Mouse (Mus musculus): ENCODE data around the gene Ipo9. TPM values are rescaled to one million over a fixed set of nuclear protein-coding genes. Genes with fewer than 3 reads are reported as not detected.

Ipo9 gene
- 25.6 and 27.5 TPM in 2 replicates for polyA plus RNA-seq (2015; fragmentation: Nextera tagmentation; extraction: Ambion mirVana)

- Histone ChIP-seq H3K4me3 (replicated peaks) (peak within 1 kb of the TSS; percentile 87), H3K36me3 (replicated peaks) (peaks cover 11% of the 10 kb centered on the region; the same call in 1 of the 2 replicates), H3K4me2 (peak within 1 kb of the TSS; percentile 82), H3K27me3 (no peaks in the 10 kb centered on the region), H3K4me1 (replicated peaks) (peaks cover 39% of the 10 kb centered on the region), H3K9ac (peak within 1 kb of the TSS; percentile 75), H3K27ac (replicated peaks) (peak within 1 kb of the TSS; percentile 52), H3K9me3 (replicated peaks) (no peaks in the 10 kb centered on the region)
- under 1% methylated on average over 65 of the region's 65 CpGs for WGBS (ENCODE audit: insufficient replicate concordance)
- peak; percentile 94 for ATAC-seq (ENCODE audit: insufficient read depth)
These were observed at the start of gene Ipo9 for GRCm38 (mm10) chr1:135429901-135430668. Gene Ipo9 (minus strand): TSS chr1:135430499.

- no peak overlapping the region for H3K9ac ChIP-seq
- no peaks in the 10 kb centered on the region for H3K9me3 ChIP-seq (replicated peaks)
- 83% methylated on average over 7 of the region's 7 CpGs for WGBS (ENCODE audit: insufficient replicate concordance)
- H3K4me3 ChIP-seq (replicated peaks) = no peak overlapping the region
- no peak overlapping the region for H3K4me2 ChIP-seq
- ATAC-seq (ENCODE audit: insufficient read depth) = no peak
- no peaks in the 10 kb centered on the region for H3K4me1 ChIP-seq (replicated peaks)
- no peak overlapping the region for H3K27ac ChIP-seq (replicated peaks)
- no peaks in the 10 kb centered on the region for H3K27me3 ChIP-seq
- H3K36me3 ChIP-seq (replicated peaks) = no peaks in the 10 kb centered on the region; the same call in 1 of the 2 replicates
These were observed 45.2 kb upstream of the Ipo9 start for GRCm38 (mm10) chr1:135475571-135475895.

GRCm38 (mm10) chr1:135474861-135475570, 44.7 kb upstream of the Ipo9 start:
- Histone ChIP-seq H3K27ac (replicated peaks) (no peak overlapping the region), H3K4me1 (replicated peaks) (no peaks in the 10 kb centered on the region), H3K4me3 (replicated peaks) (no peak overlapping the region), H3K27me3 (no peaks in the 10 kb centered on the region), H3K36me3 (replicated peaks) (no peaks in the 10 kb centered on the region; the same call in 1 of the 2 replicates), H3K9me3 (replicated peaks) (no peaks in the 10 kb centered on the region), H3K9ac (no peak overlapping the region), H3K4me2 (no peak overlapping the region)
- no peak for ATAC-seq (ENCODE audit: insufficient read depth)
- WGBS (ENCODE audit: insufficient replicate concordance) = 69% methylated on average over 15 of the region's 15 CpGs

- no peak overlapping the region for H3K27ac ChIP-seq (replicated peaks)
- H3K9ac ChIP-seq = no peak overlapping the region
- 70% methylated on average over 5 of the region's 5 CpGs for WGBS (ENCODE audit: insufficient replicate concordance)
- no peaks in the 10 kb centered on the region for H3K9me3 ChIP-seq (replicated peaks)
- no peak overlapping the region for H3K4me2 ChIP-seq
- no peak overlapping the region for H3K4me3 ChIP-seq (replicated peaks)
- ATAC-seq (ENCODE audit: insufficient read depth) = no peak
- no peaks in the 10 kb centered on the region for H3K27me3 ChIP-seq
- peaks cover 3% of the 10 kb centered on the region; the same call in 1 of the 2 replicates for H3K36me3 ChIP-seq (replicated peaks)
- no peaks in the 10 kb centered on the region for H3K4me1 ChIP-seq (replicated peaks)
These were observed 42.2 kb upstream of the Ipo9 start for GRCm38 (mm10) chr1:135472536-135472935.

GRCm38 (mm10) chr1:135471742-135472141, 41.4 kb upstream of the Ipo9 start:
- Histone ChIP-seq H3K36me3 (replicated peaks) (peaks cover 3% of the 10 kb centered on the region; the same call in 1 of the 2 replicates), H3K27me3 (no peaks in the 10 kb centered on the region), H3K9ac (no peak overlapping the region), H3K27ac (replicated peaks) (no peak overlapping the region), H3K4me3 (replicated peaks) (no peak overlapping the region), H3K9me3 (replicated peaks) (no peaks in the 10 kb centered on the region), H3K4me1 (replicated peaks) (peaks cover 6% of the 10 kb centered on the region; the same call in 1 of the 2 replicates), H3K4me2 (no peak overlapping the region)
- 35% methylated on average over 5 of the region's 5 CpGs for WGBS (ENCODE audit: insufficient replicate concordance)
- ATAC-seq (ENCODE audit: insufficient read depth) = no peak

GRCm38 (mm10) chr1:135470546-135470945, 40.2 kb upstream of the Ipo9 start:
- no peaks in the 10 kb centered on the region for H3K9me3 ChIP-seq (replicated peaks)
- H3K4me3 ChIP-seq (replicated peaks) = no peak overlapping the region
- no peak overlapping the region for H3K4me2 ChIP-seq
- peaks cover 6% of the 10 kb centered on the region; the same call in 1 of the 2 replicates for H3K4me1 ChIP-seq (replicated peaks)
- no peak for ATAC-seq (ENCODE audit: insufficient read depth)
- H3K27ac ChIP-seq (replicated peaks) = no peak overlapping the region
- no peak overlapping the region for H3K9ac ChIP-seq
- H3K36me3 ChIP-seq (replicated peaks) = peaks cover 3% of the 10 kb centered on the region; the same call in 1 of the 2 replicates
- no peaks in the 10 kb centered on the region for H3K27me3 ChIP-seq
- 70% methylated on average over 13 of the region's 13 CpGs for whole genome bisulfite sequencing (ENCODE audit: insufficient replicate concordance)

- 70% methylated on average over 5 of the region's 5 CpGs for WGBS (ENCODE audit: insufficient replicate concordance)
- Histone ChIP-seq H3K36me3 (replicated peaks) (peaks cover 3% of the 10 kb centered on the region; the same call in 1 of the 2 replicates), H3K4me1 (replicated peaks) (peaks cover 6% of the 10 kb centered on the region; the same call in 1 of the 2 replicates), H3K9me3 (replicated peaks) (no peaks in the 10 kb centered on the region), H3K9ac (no peak overlapping the region), H3K27ac (replicated peaks) (no peak overlapping the region), H3K27me3 (no peaks in the 10 kb centered on the region), H3K4me3 (replicated peaks) (no peak overlapping the region), H3K4me2 (no peak overlapping the region)
- no peak for ATAC-seq (ENCODE audit: insufficient read depth)
These were observed 37.2 kb upstream of the Ipo9 start for GRCm38 (mm10) chr1:135467462-135467861.

GRCm38 (mm10) chr1:135466935-135467334, 36.6 kb upstream of the Ipo9 start:
- Histone ChIP-seq H3K27me3 (no peaks in the 10 kb centered on the region), H3K9ac (no peak overlapping the region), H3K9me3 (replicated peaks) (no peaks in the 10 kb centered on the region), H3K36me3 (replicated peaks) (peaks cover 3% of the 10 kb centered on the region; the same call in 1 of the 2 replicates), H3K27ac (replicated peaks) (no peak overlapping the region), H3K4me1 (replicated peaks) (peaks cover 7% of the 10 kb centered on the region; the same call in 1 of the 2 replicates), H3K4me3 (replicated peaks) (no peak overlapping the region), H3K4me2 (no peak overlapping the region)
- WGBS (ENCODE audit: insufficient replicate concordance) = 26% methylated on average over 3 of the region's 3 CpGs
- no peak; the same call in 1 of the 2 replicates for ATAC-seq (ENCODE audit: insufficient read depth)

- peaks cover 8% of the 10 kb centered on the region; the same call in 1 of the 2 replicates for H3K4me1 ChIP-seq (replicated peaks)
- H3K9me3 ChIP-seq (replicated peaks) = no peaks in the 10 kb centered on the region
- no peak overlapping the region for H3K9ac ChIP-seq
- WGBS (ENCODE audit: insufficient replicate concordance) = 71% methylated on average over 19 of the region's 19 CpGs
- no peak for ATAC-seq (ENCODE audit: insufficient read depth)
- no peak overlapping the region for H3K4me3 ChIP-seq (replicated peaks)
- H3K4me2 ChIP-seq = no peak overlapping the region
- no peak overlapping the region for H3K27ac ChIP-seq (replicated peaks)
- no peaks in the 10 kb centered on the region for H3K27me3 ChIP-seq
- 0 out of 2 replicates have a peak, but pooled peaks cover 3% of the 10 kb centered on the region for H3K36me3 ChIP-seq (replicated peaks)
These were observed 35.4 kb upstream of the Ipo9 start for GRCm38 (mm10) chr1:135465734-135466133.

- no peaks in the 10 kb centered on the region for H3K9me3 ChIP-seq (replicated peaks)
- no peak overlapping the region for H3K9ac ChIP-seq
- no peaks in the 10 kb centered on the region for H3K27me3 ChIP-seq
- H3K27ac ChIP-seq (replicated peaks) = no peak overlapping the region
- peaks cover 8% of the 10 kb centered on the region; the same call in 1 of the 2 replicates for H3K4me1 ChIP-seq (replicated peaks)
- H3K36me3 ChIP-seq (replicated peaks) = no peaks in the 10 kb centered on the region
- H3K4me3 ChIP-seq (replicated peaks) = no peak overlapping the region
- H3K4me2 ChIP-seq = no peak overlapping the region
- WGBS (ENCODE audit: insufficient replicate concordance) = 74% methylated on average over 8 of the region's 8 CpGs
- no peak for ATAC-seq (ENCODE audit: insufficient read depth)
These were observed 32.4 kb upstream of the Ipo9 start for GRCm38 (mm10) chr1:135462736-135463135.

GRCm38 (mm10) chr1:135462304-135462703, 32.0 kb upstream of the Ipo9 start:
- H3K9me3 ChIP-seq (replicated peaks) = no peaks in the 10 kb centered on the region
- H3K4me1 ChIP-seq (replicated peaks) = peaks cover 8% of the 10 kb centered on the region; the same call in 1 of the 2 replicates
- no peak overlapping the region for H3K4me2 ChIP-seq
- no peak for ATAC-seq (ENCODE audit: insufficient read depth)
- no peaks in the 10 kb centered on the region for H3K27me3 ChIP-seq
- 74% methylated on average over 4 of the region's 4 CpGs for WGBS (ENCODE audit: insufficient replicate concordance)
- H3K4me3 ChIP-seq (replicated peaks) = no peak overlapping the region
- no peak overlapping the region for H3K9ac ChIP-seq
- no peaks in the 10 kb centered on the region for H3K36me3 ChIP-seq (replicated peaks)
- no peak overlapping the region for H3K27ac ChIP-seq (replicated peaks)
